Mouse (Mus musculus) olfactory bulb, adult 2 months (tissue): ENCODE measurements around the gene Zfp1. TPM values are rescaled to one million over a fixed set of nuclear protein-coding genes. Genes with fewer than 3 reads are reported as not detected.

Source experiments
- H3K27ac ChIP-seq: fragments of 200-500 bp; 2 replicates; pipeline ENCODE4 v1.5.1; 2012; ENCODE audit warnings: low read depth, low read length; ENCODE audit not compliant: insufficient read depth
- H3K4me1 ChIP-seq: fragments of 200-500 bp; 2 replicates; pipeline ENCODE4 v1.6.1; 2012; ENCODE audit warnings: low read length; ENCODE audit not compliant: control insufficient read depth, insufficient read depth
- H3K4me3 ChIP-seq: fragments of 200-500 bp; 2 replicates; pipeline ENCODE4 v1.5.1; 2012; ENCODE audit warnings: mild to moderate bottlenecking, low read depth, low read length, moderate library complexity; ENCODE audit not compliant: insufficient read depth
- CTCF ChIP-seq: fragments of 200-500 bp; IDR thresholded peaks from 2 replicates; pipeline ENCODE4 v1.5.1; 2012; ENCODE audit warnings: low read depth, mild to moderate bottlenecking, low read length, moderate library complexity; ENCODE audit not compliant: insufficient read depth
- POLR2A ChIP-seq: fragments of 200-500 bp; IDR thresholded peaks from 2 replicates; pipeline ENCODE4 v1.6.1; 2012; ENCODE audit warnings: mild to moderate bottlenecking, low read depth, low read length, moderate library complexity; ENCODE audit not compliant: insufficient read depth
- WGBS: fragments of 180-500 bp; shearing (Covaris S2); methylation state at CpG from one replicate; pipeline ENCODE4 v1.1.7; 2018; 5-methylcytosine and 5-hydroxymethylcytosine counted together
- polyA plus RNA-seq: library from polyadenylated mRNA; stranded (reverse); fragments of >200 nt; gene quantifications from 2 replicates; pipeline ENCODE4 v1.2.4, GENCODE M21; 2012; ENCODE audit warnings: low replicate concordance; ENCODE audit not compliant: missing spikeins, insufficient read depth, insufficient read length

Zfp1 gene
- polyA plus RNA-seq, 1 experiment, result not detected

- H3K4me1 ChIP-seq, result peaks cover 26% of the 10 kb centered on the region
- H3K27ac ChIP-seq, result no peak overlapping the region
- H3K4me3 ChIP-seq, result no peak overlapping the region
- no peak for TF ChIP-seq POLR2A
- 0 out of 2 replicates have a peak, but pooled peaks have one; percentile 27 for TF ChIP-seq CTCF
- WGBS, result 78% methylated on average over 6 of the region's 6 CpGs
These were observed 69.4 kb downstream of the Zfp1 start for GRCm38 (mm10) chr8:111712588-111712987.

DNA sequence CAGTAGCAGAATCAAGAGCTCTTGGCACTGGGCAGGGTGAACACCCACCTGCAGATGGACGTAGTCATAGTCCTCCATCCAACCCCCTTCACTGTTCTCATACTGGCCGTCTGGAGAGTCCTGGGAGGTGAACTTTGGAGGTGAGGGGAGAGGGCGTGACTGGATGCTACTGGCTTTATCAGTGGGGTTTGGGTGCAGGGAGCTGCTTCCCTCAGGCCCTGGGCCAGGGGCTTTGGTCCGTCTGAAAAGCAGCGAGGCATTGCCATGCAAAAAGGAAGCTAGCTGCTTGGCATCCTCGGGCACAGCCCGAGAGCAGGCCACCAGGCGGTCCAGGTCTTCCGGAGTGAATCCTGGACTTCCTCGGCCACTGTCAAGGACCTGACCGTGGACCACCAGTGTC lies 70.1 kb downstream of the Zfp1 start:
- peaks cover 33% of the 10 kb centered on the region for H3K4me1 ChIP-seq
- H3K27ac ChIP-seq, result no peak overlapping the region
- 95% methylated on average over 11 of the region's 11 CpGs for WGBS

GRCm38 (mm10) chr8:111713817-111714216 lies 70.6 kb downstream of the Zfp1 start:
- TF ChIP-seq POLR2A, result no peak
- no peak for TF ChIP-seq CTCF
- Histone ChIP-seq H3K4me1 (peaks cover 33% of the 10 kb centered on the region), H3K4me3 (no peak overlapping the region), H3K27ac (no peak overlapping the region)
- WGBS, result 93% methylated on average over 25 of the region's 25 CpGs

More for the DNA sequence above, 70.1 kb downstream of the Zfp1 start:
- H3K4me3 ChIP-seq, result no peak overlapping the region
- TF ChIP-seq CTCF, result no peak
- TF ChIP-seq POLR2A, result no peak

- 92% methylated on average over 12 of the region's 12 CpGs for WGBS
- H3K4me3 ChIP-seq, result no peak overlapping the region
- H3K27ac ChIP-seq, result no peak overlapping the region
- TF ChIP-seq CTCF (no peak), POLR2A (no peak)
- peaks cover 36% of the 10 kb centered on the region for H3K4me1 ChIP-seq
These were observed 71.1 kb downstream of the Zfp1 start for GRCm38 (mm10) chr8:111714295-111714694.

- WGBS, result 94% methylated on average over 13 of the region's 13 CpGs
- H3K4me1 ChIP-seq, result peaks cover 44% of the 10 kb centered on the region
- no peak for TF ChIP-seq CTCF
- TF ChIP-seq POLR2A, result no peak
- no peak overlapping the region for H3K4me3 ChIP-seq
- no peak overlapping the region for H3K27ac ChIP-seq
These were observed 72.3 kb downstream of the Zfp1 start for GRCm38 (mm10) chr8:111715514-111715913.

- WGBS, result 22% methylated on average over 10 of the region's 10 CpGs
- H3K4me3 ChIP-seq, result no peak overlapping the region
- H3K27ac ChIP-seq, result peak overlapping the region; percentile 44
- H3K4me1 ChIP-seq, result peaks cover 44% of the 10 kb centered on the region
- no peak for TF ChIP-seq CTCF
- 0 out of 2 replicates have a peak, but pooled peaks have one; percentile 16 for TF ChIP-seq POLR2A
These were observed 73.6 kb downstream of the Zfp1 start for GRCm38 (mm10) chr8:111716603-111717487.

GRCm38 (mm10) chr8:111717488-111717792 lies 74.2 kb downstream of the Zfp1 start:
- WGBS, result 71% methylated on average over 4 of the region's 4 CpGs
- TF ChIP-seq POLR2A, result no peak
- no peak for TF ChIP-seq CTCF
- Histone ChIP-seq H3K4me3 (no peak overlapping the region), H3K4me1 (peaks cover 44% of the 10 kb centered on the region), H3K27ac (peak overlapping the region; percentile 34)

DNA sequence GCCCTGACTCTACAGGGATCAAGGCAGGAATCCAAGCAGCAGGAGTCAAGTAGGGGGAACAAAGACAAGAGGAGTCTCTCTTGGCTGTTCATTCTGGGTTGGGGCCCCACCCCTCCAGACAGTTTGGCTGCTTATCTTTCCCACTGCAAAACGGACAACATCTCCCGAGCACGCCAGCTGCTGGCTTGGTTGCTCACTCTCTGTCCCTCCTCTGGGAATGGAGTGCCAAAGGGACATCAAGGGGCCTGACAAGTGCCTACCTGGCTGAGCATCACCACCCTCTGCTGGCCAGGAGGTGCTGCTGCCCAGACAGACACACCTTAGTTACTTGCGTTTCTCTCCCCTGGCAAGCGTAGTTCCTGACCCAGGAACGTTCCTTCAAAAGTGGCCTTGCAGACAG lies 74.7 kb downstream of the Zfp1 start:
- no peak overlapping the region for H3K4me3 ChIP-seq
- peaks cover 44% of the 10 kb centered on the region for H3K4me1 ChIP-seq
- TF ChIP-seq CTCF (no peak), POLR2A (no peak)
- H3K27ac ChIP-seq, result peak overlapping the region; percentile 34; the same call in 1 of the 2 replicates
- WGBS, result 64% methylated on average over 6 of the region's 6 CpGs

DNA sequence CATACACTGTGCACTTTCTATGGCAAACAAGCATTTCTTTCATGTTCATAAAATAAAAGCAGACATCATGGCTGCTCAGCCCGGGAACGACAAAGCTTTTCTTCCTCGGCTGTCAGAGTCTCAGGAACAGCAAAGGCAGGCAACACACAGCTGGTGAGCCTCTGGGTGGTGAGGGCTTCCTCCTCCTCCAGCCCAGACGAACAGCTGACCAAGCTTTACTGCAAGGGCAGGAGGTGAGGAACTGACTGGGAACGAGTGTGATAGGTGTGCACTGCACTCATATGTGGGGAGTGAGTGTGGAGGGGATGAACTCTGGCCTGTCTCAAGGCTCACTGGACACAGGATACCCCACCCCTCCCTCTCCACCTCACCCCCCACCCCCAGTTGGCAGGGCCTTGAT lies 75.7 kb downstream of the Zfp1 start:
- 52% methylated on average over 5 of the region's 5 CpGs for WGBS
- Histone ChIP-seq H3K27ac (no peak overlapping the region), H3K4me1 (peaks cover 44% of the 10 kb centered on the region), H3K4me3 (no peak overlapping the region)
- no peak for TF ChIP-seq CTCF
- TF ChIP-seq POLR2A, result no peak

DNA sequence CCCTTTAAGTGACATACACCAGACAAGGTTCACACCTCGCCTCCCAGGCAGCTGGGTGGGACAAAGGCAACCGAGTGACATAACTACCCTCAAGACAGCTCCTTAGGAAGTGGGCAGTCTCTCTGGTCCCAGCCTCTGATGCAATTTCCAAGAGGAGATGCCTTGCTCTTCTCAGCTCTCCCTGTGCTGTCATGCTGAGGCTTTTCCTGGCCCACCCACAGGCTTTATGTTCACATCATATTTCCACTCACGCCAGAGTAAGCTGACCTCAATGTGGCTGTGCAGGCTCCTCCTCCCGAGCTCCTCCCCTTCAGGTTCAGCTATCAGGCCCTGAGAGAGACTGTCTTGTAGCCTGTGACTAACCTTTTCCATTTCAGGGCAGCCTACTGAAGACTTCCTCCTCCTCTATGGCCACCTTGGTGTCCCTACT lies 76.9 kb downstream of the Zfp1 start:
- TF ChIP-seq POLR2A (no peak), CTCF (no peak)
- Histone ChIP-seq H3K27ac (no peak overlapping the region), H3K4me3 (no peak overlapping the region), H3K4me1 (peaks cover 43% of the 10 kb centered on the region)
- WGBS, result 72% methylated on average over 4 of the region's 4 CpGs

Other genes with a start within 250 kb of the Zfp1 start
- gene Fa2h, start 249.6 kb upstream of the Zfp1 start, polyA plus RNA-seq, result not detected in 2 replicates
- gene Wdr59, start 121.3 kb upstream of the Zfp1 start, polyA plus RNA-seq, result not detected in 2 replicates
- 177 TPM in 1 of 2 replicates, not detected in the other for gene Znrf1, start 107.3 kb upstream of the Zfp1 start, polyA plus RNA-seq
- gene Ldhd, start 13.0 kb upstream of the Zfp1 start, polyA plus RNA-seq, result not detected in 2 replicates
- not detected in 2 replicates for gene Ctrb1, start 47.6 kb downstream of the Zfp1 start, polyA plus RNA-seq
- not detected in 2 replicates for gene Bcar1, start 100.4 kb downstream of the Zfp1 start, polyA plus RNA-seq
- not detected in 2 replicates for gene Cfdp1, start 210.9 kb downstream of the Zfp1 start, polyA plus RNA-seq
- not detected in 2 replicates for gene Tmem170, start 233.3 kb downstream of the Zfp1 start, polyA plus RNA-seq